14 mouse cellular contexts compared by ENCODE assay signal in the genomic region with DNA sequence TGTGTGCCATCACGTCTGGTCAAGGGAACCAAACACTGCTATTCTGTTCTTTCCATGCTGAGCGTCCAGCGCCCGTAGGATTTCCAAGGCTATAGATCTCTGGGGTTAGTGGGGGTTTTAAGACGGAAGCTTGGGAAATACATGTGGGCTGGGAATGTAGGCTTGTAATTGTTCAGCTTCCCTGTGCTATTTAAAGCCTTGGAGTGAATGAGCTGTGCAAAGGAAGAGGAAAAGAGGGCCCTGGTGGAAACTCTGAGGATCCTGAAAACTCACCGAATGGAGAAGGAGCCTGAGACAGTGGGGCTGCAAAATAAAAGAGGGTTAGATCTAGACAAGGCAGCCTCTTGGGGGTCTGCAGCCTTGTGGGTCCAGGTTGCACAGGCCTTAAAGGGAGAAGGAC.
DNase-seq lines count a peak whose midpoint lies in the region; ATAC-seq and TF ChIP-seq lines count a peak whose summit lies in the region.
"Had no signal": no experiment of that assay in that cellular context is flagged by ENCODE, and none has a peak within 500 bp of the region (broad histone marks: within the 10 kb centered on the region; RNA-seq: fewer than 3 reads in every experiment).

No protein-coding gene starts in this region.

- no peaks in the 10 kb centered on the region for H3K36me3 ChIP-seq in forebrain, postnatal 0 days (ENCODE audit: insufficient read depth)
- no peaks in the 10 kb centered on the region for H3K36me3 ChIP-seq in forebrain, embryonic 13.5 days (ENCODE audit: poor library complexity, severe bottlenecking)
- no peaks in the 10 kb centered on the region for H3K36me3 ChIP-seq in hindbrain, postnatal 0 days (ENCODE audit: insufficient read depth, low read length)
- no peaks in the 10 kb centered on the region for H3K36me3 ChIP-seq in hindbrain, embryonic 14.5 days (replicated peaks; ENCODE audit: control insufficient read depth, insufficient read depth)
- H3K36me3 ChIP-seq in lung, embryonic 16.5 days (ENCODE audit: control insufficient read depth, insufficient read depth, low read length), result no peaks in the 10 kb centered on the region
- H3K36me3 ChIP-seq in limb, embryonic 15.5 days, result no peaks in the 10 kb centered on the region
- H3K36me3 ChIP-seq: embryonic facial prominence, embryonic 13.5 days had no signal

- TF ChIP-seq CTCF in forebrain, postnatal 0 days (IDR thresholded peaks at IDR 0.05; ENCODE audit: low read depth), result no peak
- no peak for TF ChIP-seq CTCF in hindbrain, postnatal 0 days (IDR thresholded peaks at IDR 0.05; ENCODE audit: low read depth)

- H3K9ac ChIP-seq in forebrain, postnatal 0 days, result no peak overlapping the region
- no peak overlapping the region for H3K9ac ChIP-seq in forebrain, embryonic 13.5 days
- H3K9ac ChIP-seq in hindbrain, postnatal 0 days (replicated peaks; ENCODE audit: low read length), result no peak overlapping the region
- no peak overlapping the region for H3K9ac ChIP-seq in hindbrain, embryonic 14.5 days
- no peak overlapping the region for H3K9ac ChIP-seq in lung, embryonic 16.5 days (ENCODE audit: low read length)
- H3K9ac ChIP-seq in limb, embryonic 15.5 days, result no peak overlapping the region
- H3K9ac ChIP-seq: embryonic facial prominence, embryonic 13.5 days had no signal

- peak overlapping the region; percentile 37; the same call in 1 of the 2 replicates for H3K27ac ChIP-seq in forebrain, postnatal 0 days (ENCODE audit: low read depth, low read length)
- no peak overlapping the region for H3K27ac ChIP-seq in forebrain, embryonic 13.5 days
- H3K27ac ChIP-seq in hindbrain, postnatal 0 days, result peak overlapping the region; percentile 36; the same call in 1 of the 2 replicates
- no peak overlapping the region for H3K27ac ChIP-seq in hindbrain, embryonic 14.5 days
- peak overlapping the region; percentile 73 for H3K27ac ChIP-seq in lung, embryonic 16.5 days (ENCODE audit: low read length)
- H3K27ac ChIP-seq in limb, embryonic 15.5 days, result peak overlapping the region; percentile 75
- H3K27ac ChIP-seq: embryonic facial prominence, embryonic 13.5 days had no signal

- H3K4me2 ChIP-seq in forebrain, postnatal 0 days (ENCODE audit: low read depth), result no peak overlapping the region
- H3K4me2 ChIP-seq in forebrain, embryonic 13.5 days, result no peak overlapping the region
- no peak overlapping the region for H3K4me2 ChIP-seq in hindbrain, postnatal 0 days (ENCODE audit: low read depth, low read length)
- H3K4me2 ChIP-seq in hindbrain, embryonic 14.5 days (replicated peaks), result no peak overlapping the region
- no peak overlapping the region for H3K4me2 ChIP-seq in lung, embryonic 16.5 days (ENCODE audit: low read depth, low read length)
- H3K4me2 ChIP-seq in limb, embryonic 15.5 days, result no peak overlapping the region
- H3K4me2 ChIP-seq: embryonic facial prominence, embryonic 13.5 days; liver, embryonic 11.5 days had no signal

- no peaks in the 10 kb centered on the region for H3K9me3 ChIP-seq in forebrain, postnatal 0 days (ENCODE audit: low read length)
- H3K9me3 ChIP-seq in forebrain, embryonic 13.5 days (replicated peaks), result no peaks in the 10 kb centered on the region
- H3K9me3 ChIP-seq in hindbrain, postnatal 0 days (ENCODE audit: low read length), result no peaks in the 10 kb centered on the region; the same call in 1 of the 2 replicates
- peaks cover 6% of the 10 kb centered on the region for H3K9me3 ChIP-seq in hindbrain, embryonic 14.5 days (ENCODE audit: control insufficient read depth, low read length)
- no peaks in the 10 kb centered on the region for H3K9me3 ChIP-seq in lung, embryonic 16.5 days (ENCODE audit: control insufficient read depth, low read length)
- no peaks in the 10 kb centered on the region for H3K9me3 ChIP-seq in limb, embryonic 15.5 days

- intact Hi-C loops in left cerebral cortex, postnatal 10 days (cut with DNase I), result no loop called here

- H3K4me3 ChIP-seq in forebrain, postnatal 0 days (ENCODE audit: low read depth, low read length), result no peak overlapping the region
- no peak overlapping the region for H3K4me3 ChIP-seq in forebrain, embryonic 13.5 days
- H3K4me3 ChIP-seq in hindbrain, postnatal 0 days (ENCODE audit: low read length), result no peak overlapping the region
- H3K4me3 ChIP-seq in hindbrain, embryonic 14.5 days (replicated peaks; ENCODE audit: low read length), result no peak overlapping the region
- no peak overlapping the region for H3K4me3 ChIP-seq in lung, embryonic 16.5 days (ENCODE audit: low read length)
- H3K4me3 ChIP-seq in limb, embryonic 15.5 days, result no peak overlapping the region
- H3K4me3 ChIP-seq: embryonic facial prominence, embryonic 13.5 days had no signal

- no peak for ATAC-seq in forebrain, postnatal 0 days
- ATAC-seq in forebrain, embryonic 13.5 days, result no peak
- ATAC-seq in hindbrain, postnatal 0 days, result no peak
- ATAC-seq in hindbrain, embryonic 14.5 days (ENCODE audit: low FRiP score), result no peak
- no peak for ATAC-seq in lung, embryonic 16.5 days (ENCODE audit: low read depth)
- no peak for ATAC-seq in limb, embryonic 15.5 days (ENCODE audit: insufficient number of reproducible peaks, low FRiP score, low TSS enrichment, low read depth)

- 59% methylated on average over 6 of the region's 6 CpGs for WGBS in forebrain, postnatal 0 days
- WGBS in forebrain, embryonic 13.5 days, result 67% methylated on average over 6 of the region's 6 CpGs
- WGBS in hindbrain, postnatal 0 days, result 59% methylated on average over 6 of the region's 6 CpGs
- WGBS in hindbrain, embryonic 14.5 days, result 70% methylated on average over 6 of the region's 6 CpGs
- WGBS in lung, embryonic 16.5 days, result 71% methylated on average over 6 of the region's 6 CpGs
- WGBS in limb, embryonic 15.5 days, result 59% methylated on average over 6 of the region's 6 CpGs

- H3K4me1 ChIP-seq in forebrain, postnatal 0 days (ENCODE audit: insufficient read depth), result peaks cover 17% of the 10 kb centered on the region
- H3K4me1 ChIP-seq in forebrain, embryonic 13.5 days, result peaks cover 34% of the 10 kb centered on the region
- H3K4me1 ChIP-seq in hindbrain, postnatal 0 days (ENCODE audit: insufficient read depth, low read length), result 0 out of 2 replicates have a peak, but pooled peaks cover 12% of the 10 kb centered on the region
- H3K4me1 ChIP-seq in hindbrain, embryonic 14.5 days (replicated peaks; ENCODE audit: control insufficient read depth, insufficient read depth, low read length), result peaks cover 16% of the 10 kb centered on the region; the same call in 1 of the 2 replicates
- peaks cover 16% of the 10 kb centered on the region for H3K4me1 ChIP-seq in lung, embryonic 16.5 days (replicated peaks; ENCODE audit: control insufficient read depth, insufficient read depth, low read length)
- H3K4me1 ChIP-seq in limb, embryonic 15.5 days, result peaks cover 31% of the 10 kb centered on the region

- H3K27me3 ChIP-seq in forebrain, postnatal 0 days (ENCODE audit: insufficient read depth, low read length), result no peaks in the 10 kb centered on the region
- H3K27me3 ChIP-seq in forebrain, embryonic 13.5 days, result no peaks in the 10 kb centered on the region
- no peaks in the 10 kb centered on the region for H3K27me3 ChIP-seq in hindbrain, postnatal 0 days (ENCODE audit: insufficient read depth, low read length)
- H3K27me3 ChIP-seq in hindbrain, embryonic 14.5 days (ENCODE audit: control insufficient read depth, insufficient read depth, low read length), result no peaks in the 10 kb centered on the region
- H3K27me3 ChIP-seq in lung, embryonic 16.5 days (ENCODE audit: control insufficient read depth, insufficient read depth, low read depth, low read length), result no peaks in the 10 kb centered on the region
- no peaks in the 10 kb centered on the region for H3K27me3 ChIP-seq in limb, embryonic 15.5 days

- DNase-seq in forebrain, postnatal 0 days, result no peak
- DNase-seq in hindbrain, postnatal 0 days (ENCODE audit: low spot score), result no peak
- no peak for DNase-seq in hindbrain, embryonic 14.5 days (ENCODE audit: low spot score)
- DNase-seq in lung, postnatal 10 days, result no peak
- no peak for DNase-seq in left cerebral cortex, postnatal 10 days (ENCODE audit: extremely low spot score in 1 of 2, low spot score in 2 of 2)
- DNase-seq: adrenal gland, adult 8-10 months; cerebellum, adult 9-11 months; kidney, postnatal 14 days; layer of hippocampus, postnatal 36 days had no signal

Comparison
In these comparisons a context has a peak if more than half of its experiments do, and no peak if none do; other contexts are left out.
1. H3K27ac ChIP-seq: peak in forebrain, postnatal 0 days (single experiment), hindbrain, postnatal 0 days (single experiment), lung, embryonic 16.5 days (single experiment) and limb, embryonic 15.5 days (single experiment); none in forebrain, embryonic 13.5 days (single experiment) and hindbrain, embryonic 14.5 days (single experiment).